Mouse (Mus musculus): ENCODE measurements around the gene Cerkl. TPM values are rescaled to one million over a fixed set of nuclear protein-coding genes. Genes with fewer than 3 reads are reported as not detected.

Cerkl gene
- total and polyA plus RNA-seq, 3 experiments = 0.02 to 1.4 TPM; not detected in 1

DNA sequence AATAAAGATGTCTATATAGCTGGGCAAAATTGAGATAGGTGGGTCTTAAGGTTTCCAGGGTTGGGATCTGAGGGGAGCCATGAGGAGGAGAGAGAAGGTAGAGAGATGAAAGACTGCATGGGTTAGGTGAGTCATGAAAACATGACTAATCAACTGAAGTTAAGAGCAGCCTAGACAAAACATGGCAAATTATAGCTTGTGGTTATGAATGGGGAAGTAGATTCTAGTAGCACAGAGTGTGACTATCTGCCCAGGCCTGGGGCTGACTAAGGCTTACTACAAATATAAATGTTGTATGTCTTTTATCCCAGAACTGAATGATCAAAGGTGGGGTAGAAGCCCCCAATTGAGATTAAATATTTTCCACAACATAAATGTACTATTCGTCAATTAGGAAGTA lies 9.4 kb downstream of the Cerkl start:
- H3K27me3 ChIP-seq (ENCODE audit: insufficient read depth, low read length) = no peaks in the 10 kb centered on the region
- no peak for TF ChIP-seq CTCF (IDR thresholded peaks at IDR 0.05; ENCODE audit: low read depth, low read length)
- no peak for TF ChIP-seq POLR2AphosphoS5 (IDR thresholded peaks at IDR 0.05; ENCODE audit: insufficient replicate concordance, low read depth, low read length)
- TF ChIP-seq GATA2 (IDR thresholded peaks at IDR 0.05; ENCODE audit: borderline replicate concordance, low read depth, low read length) = no peak
- TF ChIP-seq GATA1 (IDR thresholded peaks at IDR 0.05; ENCODE audit: borderline replicate concordance, low read length) = no peak
- TF ChIP-seq TAL1 (conservative IDR thresholded peaks at IDR 0.05; ENCODE audit: low read depth, low read length) = no peak
- ATAC-seq (ENCODE audit: extremely low read depth, insufficient number of reproducible peaks, low FRiP score, poor library complexity, severe bottlenecking) (peak; percentile 28), DNase-seq (ENCODE audit: low spot score) (no peak)
- H3K4me3 ChIP-seq (ENCODE audit: low read depth, low read length) = no peak overlapping the region
- no peaks in the 10 kb centered on the region for H3K4me1 ChIP-seq (ENCODE audit: insufficient read depth, low read depth, low read length)
- H3K36me3 ChIP-seq (replicated peaks) = no peaks in the 10 kb centered on the region
- H3K9me3 ChIP-seq (replicated peaks) = no peaks in the 10 kb centered on the region

DNA sequence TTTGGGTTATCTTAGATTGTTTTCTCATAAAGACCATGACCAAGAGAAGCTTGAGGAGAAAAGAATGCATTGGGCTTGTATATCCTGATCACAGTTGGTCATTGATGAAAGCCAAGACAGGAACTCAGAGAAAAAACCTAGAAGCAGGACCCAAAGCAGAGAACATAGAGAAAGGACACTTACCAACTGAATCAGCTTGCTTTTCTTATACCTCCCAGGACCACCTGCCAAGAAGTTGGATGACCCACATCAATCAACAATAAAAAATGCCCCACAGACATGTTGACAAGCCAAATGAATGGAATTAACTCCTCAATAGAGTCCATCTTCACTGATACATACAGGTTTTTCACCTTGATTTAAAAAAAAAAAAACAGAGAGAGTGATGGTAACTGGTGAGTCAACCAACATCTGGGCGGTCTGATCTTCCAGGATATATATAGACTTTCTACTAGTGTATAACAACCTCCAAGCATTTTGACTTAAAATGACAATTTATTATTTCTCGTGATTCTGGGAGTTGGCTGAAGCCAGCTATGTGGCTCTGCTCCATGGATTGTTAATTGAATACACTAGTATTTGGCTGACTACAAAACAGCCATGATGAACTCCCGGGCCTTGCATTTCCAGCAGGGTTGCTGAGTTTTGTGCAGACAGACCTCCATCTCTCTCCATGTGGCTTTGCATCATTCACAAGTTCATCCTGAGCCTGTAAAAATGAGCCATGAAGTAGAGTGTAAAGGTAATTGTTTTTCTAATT lies 12.5 kb downstream of the Cerkl start:
- TF ChIP-seq TAL1 (conservative IDR thresholded peaks at IDR 0.05; ENCODE audit: low read depth, low read length) (no peak), GATA1 (IDR thresholded peaks at IDR 0.05; ENCODE audit: borderline replicate concordance, low read length) (no peak), POLR2AphosphoS5 (IDR thresholded peaks at IDR 0.05; ENCODE audit: insufficient replicate concordance, low read depth, low read length) (no peak)
- Histone ChIP-seq H3K27me3 (ENCODE audit: insufficient read depth, low read length) (no peaks in the 10 kb centered on the region), H3K4me1 (ENCODE audit: insufficient read depth, low read depth, low read length) (no peaks in the 10 kb centered on the region), H3K4me3 (ENCODE audit: low read depth, low read length) (no peak overlapping the region), H3K9me3 (replicated peaks) (no peaks in the 10 kb centered on the region), H3K36me3 (replicated peaks) (no peaks in the 10 kb centered on the region)
- ATAC-seq (ENCODE audit: extremely low read depth, insufficient number of reproducible peaks, low FRiP score, poor library complexity, severe bottlenecking) (no peak), DNase-seq (ENCODE audit: low spot score) (no peak)

DNA sequence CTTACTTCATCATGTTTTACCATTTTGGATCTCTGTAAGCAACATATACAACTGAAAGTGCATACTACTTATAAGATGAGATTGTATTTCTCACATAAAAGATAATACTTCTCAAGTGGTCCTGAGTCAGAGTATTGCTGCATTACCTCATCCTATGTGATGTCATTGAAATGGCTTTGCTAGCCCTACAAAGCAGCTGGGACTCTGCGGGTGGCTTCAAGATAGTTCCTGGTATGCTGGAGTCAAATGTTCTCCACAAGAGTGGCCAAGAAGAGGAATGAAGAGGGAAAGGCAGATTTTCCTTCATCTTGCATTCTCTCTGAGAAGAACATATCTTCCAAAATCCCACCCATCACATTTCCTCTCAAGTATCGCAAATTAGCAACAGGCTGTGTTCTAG lies 13.2 kb downstream of the Cerkl start:
- no peaks in the 10 kb centered on the region for H3K36me3 ChIP-seq (replicated peaks)
- no peak for DNase-seq (ENCODE audit: low spot score)
- TF ChIP-seq GATA1 (IDR thresholded peaks at IDR 0.05; ENCODE audit: borderline replicate concordance, low read length) = no peak
- TF ChIP-seq POLR2AphosphoS5 (IDR thresholded peaks at IDR 0.05; ENCODE audit: insufficient replicate concordance, low read depth, low read length) = no peak
- TF ChIP-seq CTCF (IDR thresholded peaks at IDR 0.05; ENCODE audit: low read depth, low read length) = no peak
- no peak for TF ChIP-seq TAL1 (conservative IDR thresholded peaks at IDR 0.05; ENCODE audit: low read depth, low read length)
- TF ChIP-seq GATA2 (IDR thresholded peaks at IDR 0.05; ENCODE audit: borderline replicate concordance, low read depth, low read length) = no peak

DNA sequence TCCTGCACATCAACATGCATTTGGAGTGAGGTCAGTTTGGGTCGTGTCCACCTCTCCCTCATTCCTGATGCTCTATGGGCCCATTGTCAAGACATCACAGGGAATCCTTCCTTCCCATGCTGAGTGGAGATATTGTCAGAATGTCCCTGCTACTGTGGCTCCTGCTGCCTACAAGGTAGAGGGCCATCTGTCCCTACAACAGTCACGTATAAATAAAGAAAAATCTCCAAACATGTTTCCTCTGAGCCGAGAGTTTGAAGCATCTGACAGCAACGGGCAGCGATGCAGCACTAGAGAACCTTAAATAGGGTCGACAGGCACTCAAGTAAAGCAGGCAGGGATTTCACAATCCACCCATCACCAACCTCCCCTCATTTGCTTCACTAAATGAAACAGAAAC lies 13.7 kb downstream of the Cerkl start:
- no peak overlapping the region for H3K4me3 ChIP-seq (ENCODE audit: low read depth, low read length)
- H3K36me3 ChIP-seq (replicated peaks) = no peaks in the 10 kb centered on the region
- no peaks in the 10 kb centered on the region for H3K9me3 ChIP-seq (replicated peaks)
- DNase-seq (ENCODE audit: low spot score) (no peak), ATAC-seq (ENCODE audit: extremely low read depth, insufficient number of reproducible peaks, low FRiP score, poor library complexity, severe bottlenecking) (no peak)
- no peak for TF ChIP-seq CTCF (IDR thresholded peaks at IDR 0.05; ENCODE audit: low read depth, low read length)
- TF ChIP-seq GATA1 (IDR thresholded peaks at IDR 0.05; ENCODE audit: borderline replicate concordance, low read length) = no peak
- no peak for TF ChIP-seq TAL1 (conservative IDR thresholded peaks at IDR 0.05; ENCODE audit: low read depth, low read length)
- TF ChIP-seq POLR2AphosphoS5 (IDR thresholded peaks at IDR 0.05; ENCODE audit: insufficient replicate concordance, low read depth, low read length) = no peak
- TF ChIP-seq GATA2 (IDR thresholded peaks at IDR 0.05; ENCODE audit: borderline replicate concordance, low read depth, low read length) = no peak
- no peaks in the 10 kb centered on the region for H3K27me3 ChIP-seq (ENCODE audit: insufficient read depth, low read length)
- H3K4me1 ChIP-seq (ENCODE audit: insufficient read depth, low read depth, low read length) = no peaks in the 10 kb centered on the region

More for the DNA sequence above, 13.2 kb downstream of the Cerkl start:
- no peaks in the 10 kb centered on the region for H3K9me3 ChIP-seq (replicated peaks)
- no peak overlapping the region for H3K4me3 ChIP-seq (ENCODE audit: low read depth, low read length)
- no peak for ATAC-seq (ENCODE audit: extremely low read depth, insufficient number of reproducible peaks, low FRiP score, poor library complexity, severe bottlenecking)
- no peaks in the 10 kb centered on the region for H3K4me1 ChIP-seq (ENCODE audit: insufficient read depth, low read depth, low read length)
- H3K27me3 ChIP-seq (ENCODE audit: insufficient read depth, low read length) = no peaks in the 10 kb centered on the region

DNA sequence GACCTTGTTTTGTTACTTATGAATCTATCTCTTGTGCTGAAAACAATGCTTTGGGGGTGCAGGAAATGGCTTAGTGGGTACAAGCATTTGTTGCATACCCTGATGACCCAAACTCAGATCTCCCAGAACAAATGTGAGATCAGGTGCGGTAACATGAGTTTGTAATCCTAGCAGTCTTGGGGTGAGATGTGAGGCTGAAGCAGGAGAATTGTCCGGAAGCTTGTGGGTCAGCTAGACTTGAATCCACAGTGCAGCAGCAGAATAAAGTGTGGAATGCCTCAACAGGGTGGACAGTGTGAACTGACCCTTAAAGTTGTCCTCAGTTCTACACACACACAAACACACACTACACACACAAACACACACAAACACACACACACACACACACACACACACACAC lies 14.4 kb downstream of the Cerkl start:
- DNase-seq (ENCODE audit: low spot score) = no peak
- TF ChIP-seq POLR2AphosphoS5 (IDR thresholded peaks at IDR 0.05; ENCODE audit: insufficient replicate concordance, low read depth, low read length) (no peak), TAL1 (conservative IDR thresholded peaks at IDR 0.05; ENCODE audit: low read depth, low read length) (no peak), GATA2 (IDR thresholded peaks at IDR 0.05; ENCODE audit: borderline replicate concordance, low read depth, low read length) (no peak), GATA1 (IDR thresholded peaks at IDR 0.05; ENCODE audit: borderline replicate concordance, low read length) (no peak), CTCF (IDR thresholded peaks at IDR 0.05; ENCODE audit: low read depth, low read length) (no peak)
- no peaks in the 10 kb centered on the region for H3K9me3 ChIP-seq (replicated peaks)
- H3K4me3 ChIP-seq (ENCODE audit: low read depth, low read length) = no peak overlapping the region
- no peaks in the 10 kb centered on the region for H3K27me3 ChIP-seq (ENCODE audit: insufficient read depth, low read length)
- no peaks in the 10 kb centered on the region for H3K4me1 ChIP-seq (ENCODE audit: insufficient read depth, low read depth, low read length)
- no peaks in the 10 kb centered on the region for H3K36me3 ChIP-seq (replicated peaks)
- no peak for ATAC-seq (ENCODE audit: extremely low read depth, insufficient number of reproducible peaks, low FRiP score, poor library complexity, severe bottlenecking)

DNA sequence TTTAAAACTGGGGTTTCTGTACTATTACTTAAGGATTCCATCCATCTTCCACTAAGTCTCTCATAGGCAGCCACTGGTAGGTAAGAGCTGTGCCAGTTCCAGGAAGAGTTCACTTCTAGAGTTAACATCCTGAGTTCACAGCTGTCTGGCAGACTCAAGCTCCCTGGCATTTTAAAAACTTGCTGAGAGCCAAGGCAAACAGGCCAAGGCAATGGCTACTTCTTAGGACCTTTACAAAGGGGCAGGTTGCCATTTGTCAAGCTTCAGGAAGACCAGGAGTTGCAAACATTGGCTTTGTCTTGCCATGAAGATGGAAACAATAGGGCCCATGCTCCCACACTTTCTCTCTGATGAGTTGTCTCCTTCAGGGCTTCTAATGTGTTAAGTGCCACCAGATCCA lies 26.5 kb downstream of the Cerkl start:
- H3K4me3 ChIP-seq (ENCODE audit: low read depth, low read length) = no peak overlapping the region
- ATAC-seq (ENCODE audit: extremely low read depth, insufficient number of reproducible peaks, low FRiP score, poor library complexity, severe bottlenecking) = no peak
- 0 out of 2 replicates have a peak, but pooled peaks cover 2% of the 10 kb centered on the region for H3K4me1 ChIP-seq (ENCODE audit: insufficient read depth, low read depth, low read length)
- peaks cover 12% of the 10 kb centered on the region for H3K27me3 ChIP-seq (ENCODE audit: insufficient read depth, low read length)
- H3K9me3 ChIP-seq (replicated peaks) = no peaks in the 10 kb centered on the region
- no peak for DNase-seq (ENCODE audit: low spot score)
- no peaks in the 10 kb centered on the region for H3K36me3 ChIP-seq (replicated peaks)
- TF ChIP-seq GATA1 (IDR thresholded peaks at IDR 0.05; ENCODE audit: borderline replicate concordance, low read length) = no peak
- TF ChIP-seq GATA2 (IDR thresholded peaks at IDR 0.05; ENCODE audit: borderline replicate concordance, low read depth, low read length) = no peak
- no peak for TF ChIP-seq CTCF (IDR thresholded peaks at IDR 0.05; ENCODE audit: low read depth, low read length)
- TF ChIP-seq TAL1 (conservative IDR thresholded peaks at IDR 0.05; ENCODE audit: low read depth, low read length) = no peak
- TF ChIP-seq POLR2AphosphoS5 (IDR thresholded peaks at IDR 0.05; ENCODE audit: insufficient replicate concordance, low read depth, low read length) = no peak

Measured in G1E (cell line).